Mouse (Mus musculus) lung, postnatal 4 days (tissue): ENCODE results near the gene B430306N03Rik.

Experiments used
- DNase-seq, 2 experiments: peaks; one replicate each; pipeline ENCODE4 v3.0.0; 2021

B430306N03Rik gene

DNA sequence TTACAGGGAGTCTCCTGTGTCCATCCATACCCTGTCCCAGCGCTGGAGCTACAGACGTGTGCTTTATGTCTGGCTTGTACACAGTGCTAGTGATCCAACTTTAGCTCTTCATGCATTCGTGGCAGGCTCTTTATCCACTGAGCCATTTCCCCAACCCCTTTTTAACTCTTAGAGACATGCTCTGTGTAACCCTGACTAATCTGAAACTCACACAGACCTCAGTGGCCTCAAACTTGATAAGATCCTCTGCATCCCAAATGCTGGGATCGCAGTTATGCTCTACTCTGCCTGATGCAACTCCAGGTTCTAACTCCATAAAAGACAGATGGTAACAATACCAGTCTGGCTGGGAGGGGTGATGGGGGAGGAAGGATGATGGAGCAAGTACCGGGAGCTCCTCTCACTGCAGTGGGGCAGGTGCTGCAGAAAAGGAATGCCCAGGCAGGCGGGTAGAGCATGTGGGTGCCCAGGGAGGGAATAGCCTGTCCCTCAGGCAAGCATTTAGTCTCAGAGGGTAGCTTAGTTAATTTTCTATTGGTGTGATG is 47.6 kb downstream of the B430306N03Rik start:
- DNase-seq: no peak

DNA sequence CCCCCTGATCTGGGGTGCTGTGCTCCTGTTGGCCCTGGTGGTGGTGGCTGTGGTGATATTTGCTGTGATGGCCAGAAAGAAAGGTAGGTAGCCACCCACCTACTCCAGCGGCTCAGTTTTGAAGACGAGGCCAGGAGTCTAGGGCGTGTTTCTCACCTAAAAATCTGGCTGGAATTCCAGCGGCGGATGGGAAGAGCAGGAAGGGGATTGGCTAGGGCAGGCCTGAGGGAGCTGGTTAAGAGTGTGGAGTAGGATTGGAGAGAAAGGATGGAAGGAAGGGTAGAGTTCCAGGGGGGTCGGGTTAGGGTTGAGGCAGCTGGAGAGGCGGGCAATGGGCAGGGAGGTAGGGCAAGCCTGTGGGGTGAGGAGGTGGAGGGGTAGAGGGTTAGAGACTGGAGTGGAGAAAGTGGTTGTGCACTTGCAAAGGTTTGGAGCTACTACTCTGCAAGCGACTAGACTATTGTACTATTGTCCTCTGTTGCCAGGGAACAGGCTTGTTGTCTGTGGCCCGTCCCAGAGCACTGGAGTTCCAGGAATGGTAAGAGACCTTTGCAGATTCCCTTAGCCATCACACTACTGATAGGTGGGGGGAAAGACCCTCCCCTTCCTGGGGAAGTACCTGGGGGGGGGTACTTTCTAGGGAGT is 49.7 kb downstream of the B430306N03Rik start:
- no peak for DNase-seq

DNA sequence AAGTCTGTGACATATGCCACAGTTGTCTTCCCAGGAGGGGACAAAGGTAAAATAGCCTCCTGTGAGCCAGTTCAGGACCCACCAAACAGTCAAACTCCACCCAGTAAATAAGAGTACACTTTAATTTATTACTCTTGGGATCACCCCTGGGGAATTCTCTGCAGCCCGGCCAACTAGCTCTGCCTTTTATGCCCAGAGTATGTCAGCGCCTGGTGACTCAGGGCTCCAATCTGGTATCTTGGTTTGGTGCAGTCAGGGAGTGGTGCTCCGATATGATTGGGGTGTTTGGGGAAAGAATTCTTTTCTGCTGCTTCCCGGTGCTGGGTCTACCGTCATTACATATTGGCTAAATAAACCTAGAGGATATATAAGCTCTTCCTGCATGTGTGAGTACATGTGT is 50.9 kb downstream of the B430306N03Rik start:
- DNase-seq: no peak

DNA sequence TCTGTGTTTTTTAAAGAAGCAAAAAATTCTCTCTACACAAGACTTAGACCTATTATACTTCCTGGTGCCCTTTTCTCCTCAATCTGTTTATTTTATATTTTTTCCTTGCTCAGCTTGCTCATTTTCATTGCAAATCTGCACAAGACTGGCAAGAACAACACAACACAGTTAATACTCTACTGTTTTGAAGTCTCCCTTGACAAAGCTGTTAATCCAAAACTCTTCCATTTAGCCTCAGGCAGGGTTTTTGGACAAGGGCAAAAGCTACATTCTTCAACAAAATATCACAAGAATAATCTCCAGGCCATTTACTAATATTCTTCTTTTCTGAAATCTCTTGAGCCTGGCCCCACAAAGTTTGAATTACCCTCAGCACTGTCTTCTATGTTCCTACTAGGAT is 55.7 kb downstream of the B430306N03Rik start:
- no peak for DNase-seq

DNA sequence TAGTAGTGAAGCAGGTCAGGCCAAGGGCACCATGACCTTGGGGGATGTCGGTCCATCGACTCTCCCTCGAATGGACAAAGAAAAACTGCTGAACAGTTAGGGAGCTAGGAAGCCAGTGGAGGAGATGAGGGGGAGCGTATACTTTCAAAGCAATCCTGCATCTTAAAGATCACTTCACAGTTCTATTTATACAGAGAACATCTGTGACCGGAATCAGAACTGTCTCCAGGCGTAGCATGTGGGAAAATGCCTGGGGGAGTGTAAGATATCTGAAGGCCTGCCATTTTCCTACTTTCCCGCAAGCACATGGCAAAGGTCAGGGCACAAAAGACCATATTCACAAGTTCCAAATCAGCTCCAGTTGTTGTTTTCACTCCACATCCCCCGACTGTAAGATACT is 57.0 kb downstream of the B430306N03Rik start:
- DNase-seq: no peak

DNA sequence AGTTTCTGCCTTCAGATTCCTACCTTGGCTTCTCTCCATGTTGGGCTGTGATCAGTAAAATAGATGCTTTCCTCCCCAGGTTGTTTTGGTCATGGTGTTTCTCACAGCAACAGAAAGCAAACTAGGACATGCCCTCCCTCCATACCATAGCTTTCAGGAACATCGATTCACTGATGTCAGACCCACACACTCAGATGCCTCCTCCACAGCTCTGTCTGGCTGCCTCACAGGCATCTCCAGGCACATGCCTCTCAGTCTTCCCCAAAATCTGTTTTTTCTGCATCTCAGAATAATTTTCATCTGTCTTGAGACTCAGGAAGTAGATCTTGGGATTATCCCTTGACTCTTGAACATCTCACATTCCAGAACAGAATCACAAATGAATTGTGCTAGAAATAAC is 60.2 kb downstream of the B430306N03Rik start:
- DNase-seq: no peak
